Mouse (Mus musculus) heart, postnatal 25 days (tissue): ENCODE data around the gene Fam169b. TPM values are rescaled to one million over a fixed set of nuclear protein-coding genes. Genes with fewer than 3 reads are reported as not detected.
"Not testable (repeated sequence)": the region's sequence is repeated elsewhere in the genome, so short reads cannot be mapped to it uniquely, and the experiment has no call there.

Experiments used
- DNase-seq: peaks from one replicate; pipeline ENCODE4 v3.0.0; 2022; ENCODE audit warnings: low spot score
- intact Hi-C: fragments of 180-260 bp; cut with DNase I; formaldehyde crosslinking; loops from one replicate; pipeline ENCODE4 v1.15.1; 2025
- total RNA-seq, 2 experiments: library from RNA; stranded (reverse); gene quantifications; 2 replicates each; pipeline ENCODE4 v1.2.3; 2021

Fam169b gene
- total RNA-seq, 2 experiments from 2014 or later, result 0.11 to 0.16 TPM

DNA sequence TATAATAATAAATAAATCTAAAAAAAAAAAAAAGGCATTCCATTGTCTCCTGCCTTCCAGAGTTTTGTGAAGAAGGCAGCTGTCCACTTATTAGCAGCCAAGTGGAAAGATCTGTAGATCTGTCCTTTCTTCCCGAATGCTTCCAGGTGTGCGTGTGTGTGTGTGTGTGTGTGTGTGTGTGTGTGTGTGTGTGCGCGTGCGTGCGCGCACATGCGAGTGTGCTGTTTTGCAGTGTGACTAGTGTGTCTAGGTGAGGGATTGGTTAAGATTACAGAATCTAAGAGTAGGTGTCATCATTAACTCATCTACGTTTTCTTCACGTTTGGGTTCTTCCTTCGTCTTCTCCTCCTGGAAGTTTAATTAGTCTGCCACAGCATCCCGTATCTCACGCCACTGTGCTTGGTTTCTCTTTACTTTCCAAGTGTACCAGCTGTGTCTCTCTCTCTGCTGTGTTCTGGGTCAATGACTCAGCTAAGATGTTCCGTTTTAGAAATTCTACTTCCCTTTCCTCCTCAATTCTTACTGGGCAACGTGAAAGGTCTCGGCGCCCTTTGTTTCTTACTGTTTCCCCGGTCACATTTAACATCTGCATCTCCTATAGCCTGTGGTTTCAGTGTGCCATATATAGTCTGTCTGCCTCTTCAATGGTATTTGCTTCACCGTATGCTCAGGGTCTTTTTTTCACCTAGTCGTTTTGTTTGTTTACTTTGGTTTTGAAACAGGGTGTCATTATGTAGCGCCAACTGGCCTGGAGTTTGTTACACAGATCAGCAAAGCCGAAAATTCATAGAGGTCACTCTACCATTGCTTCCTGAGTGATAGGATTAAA lies 8.9 kb downstream of the Fam169b start:
- DNase-seq, result no peak
- intact Hi-C loops, result no loop called here

DNA sequence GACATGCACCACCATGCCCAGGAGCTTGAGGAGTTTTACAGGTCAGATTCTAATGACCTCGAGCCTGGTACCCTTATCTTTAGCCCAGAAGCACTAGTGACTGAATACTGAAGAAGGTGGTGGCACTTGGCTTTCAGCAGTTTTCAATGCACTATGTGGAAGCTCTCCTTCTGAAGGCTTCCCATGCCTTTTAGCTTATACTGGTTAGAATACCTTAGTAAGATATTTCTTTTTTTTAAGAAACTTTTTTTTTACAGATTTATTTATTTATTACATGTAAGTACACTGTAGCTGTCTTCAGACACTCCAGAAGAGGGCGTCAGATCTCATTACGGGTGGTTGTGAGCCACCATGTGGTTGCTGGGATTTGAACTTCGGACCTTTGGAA lies 9.5 kb downstream of the Fam169b start:
- DNase-seq, intact Hi-C loops: not testable (repeated sequence)

DNA sequence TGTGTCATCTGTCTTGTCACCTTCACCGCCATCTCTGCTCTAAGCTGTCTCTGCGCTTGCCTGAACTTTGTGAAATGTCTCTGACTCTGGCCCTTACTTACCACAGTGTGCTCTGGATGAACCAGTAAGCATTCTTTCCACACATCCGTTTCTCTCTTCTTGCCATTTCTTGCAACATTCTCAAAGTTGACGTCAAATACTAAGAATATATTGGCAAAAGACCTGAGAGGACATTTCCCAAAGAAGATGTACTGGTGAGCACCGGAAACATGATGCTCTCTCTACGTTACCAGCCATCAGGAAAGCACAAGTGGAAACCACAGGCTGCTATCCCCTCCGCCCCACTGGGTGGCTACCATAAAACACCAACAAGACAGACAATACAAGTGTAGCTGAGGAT lies 10.1 kb downstream of the Fam169b start:
- DNase-seq, result no peak
- intact Hi-C loops, result no loop called here

DNA sequence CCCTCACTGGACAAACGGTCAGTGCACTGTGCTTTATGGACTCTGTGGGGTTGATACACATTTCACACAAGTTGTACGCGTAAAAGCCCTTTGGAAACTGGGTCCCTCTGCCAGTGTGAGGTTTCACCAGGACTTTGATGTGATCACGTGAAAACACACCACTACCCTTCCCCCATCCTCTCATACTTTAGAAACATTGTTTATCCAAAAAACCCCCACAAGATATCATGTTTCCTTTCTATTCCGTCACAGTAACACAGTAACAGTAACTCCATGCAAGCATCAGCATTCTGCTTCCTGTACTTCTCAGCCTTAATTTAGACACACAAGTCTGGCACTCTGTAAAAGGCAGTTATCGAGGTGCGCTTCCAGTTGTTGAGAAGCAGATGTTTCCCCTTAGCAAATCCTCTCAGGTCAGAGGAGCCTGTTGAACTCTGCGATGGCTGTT lies 12.2 kb downstream of the Fam169b start:
- intact Hi-C loops, result loop anchor here (5.0 kb wide), 1 partner anchor 64 kb away; no protein-coding TSS in a partner anchor
- no peak for DNase-seq

DNA sequence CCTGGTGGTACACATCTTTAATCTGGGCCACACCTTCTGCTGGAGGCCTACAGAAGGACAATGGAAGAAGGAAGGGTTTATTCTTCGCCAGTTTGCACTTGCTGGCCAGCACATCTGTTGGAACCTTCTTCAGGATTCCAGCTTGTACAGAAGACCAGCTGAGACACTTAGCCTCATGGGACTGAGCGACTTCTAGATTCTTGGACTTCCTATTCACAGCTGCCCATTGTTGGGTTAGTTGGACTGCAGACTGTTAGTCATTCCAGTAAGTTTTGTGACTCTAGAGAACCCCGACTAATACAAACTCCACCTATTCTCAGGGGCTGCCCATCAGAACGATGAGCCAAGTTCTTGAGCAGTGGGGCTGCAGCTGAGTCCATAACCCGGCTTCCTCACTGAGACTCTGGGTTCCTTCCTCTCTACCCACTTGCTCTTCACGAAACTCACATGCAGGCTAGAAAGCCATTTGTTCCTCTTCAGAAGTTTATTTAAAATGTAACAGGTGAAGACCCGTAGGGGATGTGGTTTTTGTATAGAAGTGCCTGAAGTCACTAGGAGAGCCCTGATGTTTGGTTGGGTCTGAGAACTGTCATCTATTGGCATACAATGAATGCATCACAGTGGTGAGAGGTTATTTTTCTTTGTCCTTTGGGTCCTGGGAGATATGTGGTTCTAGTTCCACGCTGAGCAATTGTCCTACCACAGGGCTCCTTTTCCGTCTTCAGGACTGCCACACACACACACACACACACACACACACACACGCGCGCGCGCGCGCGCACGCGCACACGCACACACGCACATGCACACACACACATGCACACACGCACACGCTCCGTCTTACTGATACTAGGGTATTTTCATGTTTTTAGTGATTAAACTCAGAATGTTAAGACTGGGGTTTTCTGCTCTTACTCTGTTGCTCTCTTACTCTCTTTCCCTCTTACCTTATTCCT lies 13.2 kb downstream of the Fam169b start:
- intact Hi-C loops, result loop anchor here (5.0 kb wide), 1 partner anchor 65 kb away; no protein-coding TSS in a partner anchor
- no peak for DNase-seq

DNA sequence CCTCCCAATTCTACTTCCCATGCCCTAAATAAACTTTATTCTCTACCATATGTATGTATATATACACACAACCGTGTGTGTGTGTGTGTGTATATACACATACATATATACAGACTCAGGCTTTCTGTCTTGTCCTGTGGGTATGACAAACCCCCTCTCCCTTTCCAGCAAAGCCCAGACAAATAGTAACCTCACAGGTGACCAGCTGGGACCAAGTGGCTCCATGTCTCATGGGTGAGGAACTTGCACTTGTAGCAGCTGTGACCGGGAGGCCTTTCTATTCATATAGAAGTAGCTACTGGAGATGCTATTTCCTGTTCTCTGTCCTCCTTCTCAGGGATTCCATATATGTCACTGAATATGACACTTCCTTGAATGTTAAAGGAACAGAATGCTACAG lies 13.9 kb downstream of the Fam169b start:
- no peak for DNase-seq
- intact Hi-C loops, result loop anchor here (5.0 kb wide), 1 partner anchor 65 kb away; no protein-coding TSS in a partner anchor

DNA sequence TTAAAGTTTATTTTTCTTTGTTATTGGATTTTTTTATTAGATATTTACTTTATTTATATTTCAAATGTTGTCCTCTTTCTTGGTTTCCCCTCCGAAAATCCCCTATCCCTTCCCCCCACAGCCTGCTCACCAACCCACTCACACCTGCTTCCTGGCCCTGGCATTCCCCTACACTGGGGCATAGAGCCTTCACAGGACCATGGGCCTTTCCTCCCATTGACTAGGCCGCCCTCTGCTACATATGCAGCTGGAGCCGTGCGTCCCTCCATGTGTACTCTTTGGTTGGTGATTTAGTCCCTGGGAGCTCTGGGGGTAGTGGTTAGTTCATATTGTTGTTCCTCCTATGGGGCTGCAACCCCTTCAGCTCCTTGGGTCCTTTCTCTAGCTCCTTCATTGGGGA lies 14.4 kb downstream of the Fam169b start:
- DNase-seq, result not testable (repeated sequence)
- intact Hi-C loops, result loop anchor here (5.0 kb wide), 1 partner anchor 66 kb away; no protein-coding TSS in a partner anchor

DNA sequence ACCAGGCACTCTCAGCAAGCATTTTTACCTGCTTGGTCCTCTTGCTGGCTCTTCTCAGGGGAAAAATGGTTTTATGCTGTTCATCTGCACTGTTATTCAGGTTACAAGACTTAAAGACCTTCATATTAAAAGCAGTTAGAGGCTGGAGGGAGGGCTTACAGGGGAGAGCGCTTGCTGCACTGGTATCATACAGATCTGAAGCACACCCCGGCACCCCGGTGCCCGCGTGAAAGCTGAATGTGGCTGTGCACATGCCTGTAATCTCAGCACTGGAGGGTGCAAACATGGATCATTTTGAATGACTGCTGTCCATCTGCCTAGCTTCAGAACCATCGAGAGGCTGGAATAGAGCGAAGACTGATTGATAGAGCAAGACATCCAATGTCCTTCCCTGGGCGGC lies 15.4 kb downstream of the Fam169b start:
- intact Hi-C loops, result loop anchor here (5.0 kb wide), 1 partner anchor 67 kb away; no protein-coding TSS in a partner anchor
- no peak for DNase-seq

DNA sequence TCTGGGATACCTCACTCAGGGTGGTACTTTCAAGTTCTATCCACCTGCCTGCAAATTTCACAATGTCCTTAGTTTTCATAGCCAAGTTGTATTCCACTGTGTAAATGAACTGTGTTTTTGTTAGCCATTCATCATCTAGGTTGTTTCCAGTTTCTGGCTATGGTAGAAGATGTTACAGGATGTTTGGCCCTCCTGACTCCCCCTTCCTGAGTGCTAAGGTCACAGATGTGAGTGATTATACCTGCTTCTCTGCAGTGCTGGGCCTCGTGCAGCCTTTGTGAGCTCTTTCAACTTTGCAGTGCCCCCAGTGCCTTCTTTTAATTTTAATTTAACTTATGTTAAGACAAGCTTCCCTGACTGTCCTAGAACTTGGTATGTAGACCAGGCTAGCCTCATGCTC lies 18.0 kb downstream of the Fam169b start:
- intact Hi-C loops, result no loop called here

DNA sequence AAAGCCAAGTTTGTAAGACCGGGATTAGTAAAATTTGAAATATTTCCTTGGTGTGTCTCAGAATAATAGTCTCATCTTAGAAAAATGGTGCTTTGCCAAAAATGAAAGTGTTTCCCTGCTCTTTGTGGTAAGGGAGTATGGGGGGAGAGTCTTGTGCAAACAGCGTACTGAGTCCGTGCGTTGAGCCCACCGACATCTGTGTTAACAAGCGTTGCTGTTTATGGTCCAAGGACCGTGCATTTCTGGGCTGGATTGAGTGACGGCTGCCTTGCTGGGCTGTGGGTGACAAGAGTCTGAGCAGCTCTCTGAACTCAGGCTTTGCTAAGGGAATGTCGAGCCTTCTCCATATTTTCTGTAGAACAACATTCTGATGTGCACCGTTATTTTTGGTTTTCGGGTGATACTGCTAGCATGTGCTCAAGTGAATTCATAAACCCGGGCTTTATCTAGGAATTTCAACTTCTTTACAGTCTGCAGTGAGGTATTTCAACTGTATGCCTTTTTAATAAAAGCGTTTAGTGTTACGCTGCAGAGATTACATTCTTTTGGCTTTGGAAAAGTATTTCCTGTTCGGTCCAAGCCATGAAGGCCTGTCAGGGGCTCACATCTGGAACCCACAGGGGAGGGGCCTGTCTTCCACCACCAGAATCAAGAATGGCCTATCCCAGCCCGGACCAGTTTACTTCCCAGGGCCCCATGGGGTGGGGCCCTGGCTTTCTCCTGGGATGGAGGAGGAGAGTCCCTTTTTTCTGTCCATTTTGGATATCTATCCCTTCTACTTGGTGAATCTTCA lies 20.6 kb downstream of the Fam169b start:
- no peak for DNase-seq
- intact Hi-C loops, result no loop called here

More for the DNA sequence above, 18.0 kb downstream of the Fam169b start:
- DNase-seq, result no peak

DNA sequence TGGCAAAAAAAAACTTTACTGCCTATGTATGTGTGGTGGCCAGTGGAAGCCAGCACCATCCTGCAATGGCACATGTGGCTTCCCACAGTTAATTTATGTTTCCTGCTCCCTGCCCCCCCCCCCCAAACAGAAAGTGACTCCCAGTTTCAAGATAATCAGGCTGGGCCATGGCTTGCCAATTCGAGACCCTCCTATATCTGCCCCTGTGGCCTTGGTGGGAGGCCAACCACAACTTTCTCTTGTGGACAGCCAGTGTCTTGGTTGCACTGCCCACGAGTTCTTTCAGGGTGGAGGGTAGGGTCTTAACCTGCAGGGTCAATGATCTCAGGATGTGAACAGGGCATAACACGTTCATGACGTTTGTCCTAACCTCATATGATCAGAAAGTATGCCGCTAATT lies 22.8 kb downstream of the Fam169b start:
- intact Hi-C loops, result no loop called here
- DNase-seq, result no peak

DNA sequence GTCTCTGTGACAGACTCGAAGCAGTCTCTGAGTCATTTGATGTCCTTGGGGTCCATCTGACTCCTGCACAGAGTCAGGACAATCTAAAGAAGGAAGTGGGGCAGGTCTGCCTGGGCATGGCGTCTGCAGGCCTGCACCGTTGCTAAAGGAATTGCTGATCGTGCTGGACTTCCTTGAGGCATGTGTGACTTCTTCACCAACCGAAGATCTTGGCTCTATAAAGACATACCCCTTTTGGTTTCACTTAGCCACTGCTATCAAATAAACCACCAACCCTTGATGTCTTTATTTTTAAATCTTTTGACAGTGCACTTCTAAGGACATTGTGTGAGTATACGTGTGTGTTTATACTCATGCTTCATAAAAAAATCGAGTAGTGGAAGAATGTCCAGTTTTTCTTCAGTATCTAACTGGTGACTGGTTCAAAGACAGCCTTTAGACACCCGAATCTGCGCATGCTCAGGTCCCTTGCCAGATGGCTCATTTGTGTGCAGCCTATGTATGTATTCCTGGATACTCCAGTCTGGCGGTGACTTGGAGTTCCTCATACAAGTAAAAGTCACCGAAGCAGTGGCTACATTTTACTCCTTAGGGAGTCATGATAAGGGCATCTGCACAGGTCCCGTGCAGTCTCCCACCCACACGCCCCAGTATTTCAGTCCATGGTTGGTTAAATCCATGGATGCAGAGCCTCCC lies 24.9 kb downstream of the Fam169b start:
- intact Hi-C loops, result no loop called here
- no peak for DNase-seq

DNA sequence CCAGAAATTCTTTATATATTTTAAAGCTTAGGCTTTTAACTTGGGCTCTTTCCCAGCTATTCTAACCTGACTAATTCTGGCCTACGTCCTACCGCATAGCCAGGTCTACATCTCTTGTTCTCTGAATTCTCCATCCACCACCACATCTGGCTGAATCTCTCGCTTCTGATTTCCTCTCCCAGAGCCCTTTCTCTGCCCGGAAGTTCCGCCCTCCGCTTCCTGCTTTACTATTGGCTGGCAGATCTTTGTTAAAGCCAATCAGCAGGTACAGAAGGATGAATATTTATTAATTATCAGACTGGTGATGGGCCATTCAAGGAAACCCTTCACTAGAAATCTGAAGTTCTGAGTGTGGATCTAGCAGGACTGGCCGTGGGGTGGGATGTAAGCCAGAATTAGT lies 27.5 kb downstream of the Fam169b start:
- intact Hi-C loops, result loop anchor here (5.0 to 10.0 kb wide), 3 partner anchors 116 to 339 kb away; no protein-coding TSS in a partner anchor
- DNase-seq, result no peak

DNA sequence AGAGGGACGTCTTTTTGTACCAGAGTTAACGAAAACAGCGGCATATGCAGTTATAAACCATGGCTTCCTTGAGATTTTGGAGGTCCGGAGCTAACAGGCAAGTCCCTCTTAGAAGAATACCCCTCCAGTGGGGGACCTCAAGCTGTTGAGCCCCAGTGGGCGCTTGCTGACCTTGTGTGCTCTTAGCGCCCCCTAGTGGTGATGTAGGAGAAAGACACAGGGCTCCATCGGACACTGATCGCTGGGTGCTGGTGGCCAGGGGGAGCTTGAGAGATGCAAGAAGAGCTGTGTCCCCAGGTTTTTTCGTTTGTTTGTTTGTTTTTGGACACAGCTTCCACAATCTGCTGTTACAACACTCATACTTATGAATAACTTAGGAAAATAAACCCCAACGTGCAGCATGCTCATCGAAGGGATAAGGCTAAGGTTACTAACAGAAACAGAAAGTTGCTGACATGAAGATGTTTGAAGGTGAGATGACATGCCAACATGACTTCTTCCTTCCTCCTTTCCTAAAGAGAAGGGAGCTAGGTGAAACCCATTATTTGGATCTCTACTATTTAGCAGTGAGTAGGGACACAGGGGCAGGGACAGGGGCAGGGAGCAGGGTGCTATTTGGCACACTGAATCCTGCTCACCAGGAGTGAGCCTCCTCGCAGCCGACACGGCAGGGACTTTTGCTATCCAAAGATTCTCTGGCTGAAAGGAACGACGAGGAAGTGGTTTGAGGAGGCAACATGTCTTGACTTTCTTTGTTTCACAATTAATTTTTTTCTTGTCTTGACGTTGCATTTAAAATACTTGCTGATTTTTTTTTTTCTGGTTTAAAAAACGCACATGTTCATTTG lies 29.2 kb downstream of the Fam169b start:
- intact Hi-C loops, result loop anchor here (2.0 to 10.0 kb wide), 5 partner anchors 80 to 514 kb away; no protein-coding TSS in a partner anchor
- peak; percentile 32 for DNase-seq

DNA sequence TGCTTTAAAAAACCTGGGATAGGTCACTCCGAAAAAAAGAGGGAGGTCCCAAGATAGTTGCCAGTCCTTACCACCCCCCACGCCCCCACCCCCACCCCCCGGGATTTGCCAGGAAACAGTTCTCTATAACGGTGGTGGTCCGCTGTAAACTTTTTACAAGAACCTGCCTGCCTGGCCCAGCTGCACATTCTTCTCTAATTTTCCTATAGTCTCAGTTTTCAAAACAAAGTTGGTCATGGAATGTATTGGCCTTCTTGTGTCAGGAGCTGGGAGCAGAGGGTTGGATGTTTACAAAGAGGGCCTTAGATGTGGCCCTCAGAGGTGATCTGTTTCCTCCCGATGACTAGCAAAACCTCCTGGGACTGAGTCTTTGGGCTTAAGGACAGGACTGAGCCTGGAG lies 30.0 kb downstream of the Fam169b start:
- no peak for DNase-seq
- intact Hi-C loops, result loop anchor here (2.0 to 10.0 kb wide), 5 partner anchors 81 to 515 kb away; no protein-coding TSS in a partner anchor

DNA sequence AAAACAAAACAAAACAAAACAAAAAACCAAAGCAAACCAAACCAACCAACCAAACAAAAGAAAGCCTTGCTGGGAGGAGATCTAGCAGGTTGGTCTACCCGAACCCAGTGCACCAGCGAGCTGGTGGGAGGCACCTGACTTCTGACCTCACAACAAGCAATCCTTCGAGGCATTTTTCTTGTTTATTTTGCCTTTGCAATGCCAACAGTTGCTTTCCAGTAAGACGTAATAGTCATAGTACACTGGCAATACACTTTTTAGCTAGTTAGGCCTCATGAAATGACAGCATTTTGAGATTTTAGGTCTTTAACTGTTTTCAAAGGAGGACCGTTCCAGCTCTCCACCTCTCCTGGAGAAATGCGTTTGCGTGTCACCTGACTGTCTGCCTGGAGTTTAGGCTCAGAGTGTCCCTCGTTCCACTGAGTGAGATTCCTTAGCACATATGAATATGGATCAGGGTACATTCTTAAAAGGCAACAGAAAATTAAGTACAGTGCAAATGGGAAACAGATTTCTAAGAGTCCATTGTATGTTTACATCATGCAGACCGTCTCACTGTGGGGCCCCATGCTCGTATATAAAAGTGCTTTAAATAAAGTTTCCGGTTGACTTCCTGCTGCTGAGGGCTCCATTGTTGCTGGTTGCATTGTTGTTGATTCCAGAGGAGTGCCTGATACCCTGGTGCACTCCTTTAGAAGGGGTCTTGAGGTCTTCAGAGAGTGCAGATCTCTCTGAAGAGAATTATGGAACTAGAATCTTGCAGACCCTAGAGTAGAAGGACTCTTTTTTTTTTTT lies 32.3 kb downstream of the Fam169b start:
- intact Hi-C loops, result loop anchor here (10.0 kb wide), 1 partner anchor 121 kb away; no protein-coding TSS in a partner anchor
- DNase-seq, result no peak

DNA sequence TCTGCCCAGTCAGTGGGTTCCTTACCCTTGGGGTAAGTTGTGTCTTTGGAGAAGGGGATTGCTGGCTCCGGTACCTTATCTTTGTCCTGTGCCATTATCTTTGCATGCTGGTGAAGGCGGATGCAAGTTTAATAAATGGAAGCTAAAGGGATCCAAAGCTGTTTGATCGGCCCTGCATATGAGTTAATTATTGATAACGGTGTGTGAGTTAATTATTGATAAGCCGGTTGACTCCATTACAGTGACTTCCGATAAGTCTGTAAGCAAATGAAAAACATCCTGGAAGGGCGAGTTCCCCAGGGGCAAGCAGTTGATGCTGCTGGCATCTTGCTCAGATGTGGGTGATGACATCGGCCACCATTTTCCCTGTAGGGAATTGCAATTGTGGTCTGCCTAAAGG lies 33.1 kb downstream of the Fam169b start:
- DNase-seq, result no peak
- intact Hi-C loops, result loop anchor here (10.0 kb wide), 1 partner anchor 122 kb away; no protein-coding TSS in a partner anchor
